Mouse (Mus musculus): Measurements from ENCODE around the gene Dhx32. TPM values are rescaled to one million over a fixed set of nuclear protein-coding genes. Genes with fewer than 3 reads are reported as not detected.

Gene Dhx32
- polyA plus RNA-seq, 1 experiment from 2014 or later: 38.4 TPM

Other genes with a start within 250 kb of the Dhx32 start
- not detected in 2 replicates for gene Tex36, start 180.6 kb downstream of the Dhx32 start, polyA plus RNA-seq (2014; fragmentation: Nextera tagmentation; extraction: Ambion mirVana)
- gene Edrf1, start 145.2 kb downstream of the Dhx32 start, polyA plus RNA-seq (2014; fragmentation: Nextera tagmentation; extraction: Ambion mirVana): 21.3 and 24.3 TPM in 2 replicates
- 0.12 and 0.13 TPM in 2 replicates for gene Mmp21, start 102.7 kb downstream of the Dhx32 start, polyA plus RNA-seq (2014; fragmentation: Nextera tagmentation; extraction: Ambion mirVana)
- gene Bccip, start 73.4 kb downstream of the Dhx32 start, polyA plus RNA-seq (2014; fragmentation: Nextera tagmentation; extraction: Ambion mirVana): 83.3 and 84.3 TPM in 2 replicates
- gene Uros, start 72.7 kb downstream of the Dhx32 start, polyA plus RNA-seq (2014; fragmentation: Nextera tagmentation; extraction: Ambion mirVana): 53.4 and 61.5 TPM in 2 replicates
- gene Fank1, start 5.9 kb downstream of the Dhx32 start, polyA plus RNA-seq (2014; fragmentation: Nextera tagmentation; extraction: Ambion mirVana): 4.7 and 6.1 TPM in 2 replicates

Data from hindbrain, embryonic 14.5 days (tissue).